Mouse (Mus musculus): ENCODE measurements around the gene Gm37240. TPM values are rescaled to one million over a fixed set of nuclear protein-coding genes. Genes with fewer than 3 reads are reported as not detected.

Gm37240 gene
- total RNA-seq, 1 experiment from 2014 or later, result 4.2 TPM

GRCm38 (mm10) chr3:85339269-85339820 lies 548.0 kb downstream of the Gm37240 start:
- DNase-seq, result peak; percentile 23

GRCm38 (mm10) chr3:85338755-85339095 lies 548.6 kb downstream of the Gm37240 start:
- no peak for DNase-seq

- DNase-seq, result no peak
Measured at GRCm38 (mm10) chr3:85337881-85338754, 549.2 kb downstream of the Gm37240 start.

- DNase-seq, result no peak
Measured at GRCm38 (mm10) chr3:85335517-85335916, 551.8 kb downstream of the Gm37240 start.

- no peak for DNase-seq
Measured at GRCm38 (mm10) chr3:85332276-85332675, 555.0 kb downstream of the Gm37240 start.

GRCm38 (mm10) chr3:85318256-85318655 lies 569.1 kb downstream of the Gm37240 start:
- DNase-seq, result no peak

- no peak for DNase-seq
Measured at GRCm38 (mm10) chr3:85317306-85317705, 570.0 kb downstream of the Gm37240 start.

GRCm38 (mm10) chr3:85314961-85315360 lies 572.4 kb downstream of the Gm37240 start:
- no peak for DNase-seq

GRCm38 (mm10) chr3:85313646-85314255 lies 573.6 kb downstream of the Gm37240 start:
- no peak for DNase-seq

- DNase-seq, result no peak
Measured at GRCm38 (mm10) chr3:85311176-85311575, 576.1 kb downstream of the Gm37240 start.

GRCm38 (mm10) chr3:85310401-85310989 lies 576.8 kb downstream of the Gm37240 start:
- DNase-seq, result no peak

GRCm38 (mm10) chr3:85309168-85309567 lies 578.1 kb downstream of the Gm37240 start:
- DNase-seq, result no peak

GRCm38 (mm10) chr3:85308706-85309105 lies 578.6 kb downstream of the Gm37240 start:
- DNase-seq, result no peak

- no peak for DNase-seq
Measured at GRCm38 (mm10) chr3:85301851-85302250, 585.5 kb downstream of the Gm37240 start.

- peak; percentile 32 for DNase-seq
Measured at GRCm38 (mm10) chr3:85301336-85301735, 586.0 kb downstream of the Gm37240 start.

- no peak for DNase-seq
Measured at GRCm38 (mm10) chr3:85299649-85300550, 587.4 kb downstream of the Gm37240 start.

- no peak for DNase-seq
Measured at GRCm38 (mm10) chr3:85295229-85295628, 592.1 kb downstream of the Gm37240 start.

- no peak for DNase-seq
Measured at GRCm38 (mm10) chr3:85287627-85288026, 599.7 kb downstream of the Gm37240 start.

GRCm38 (mm10) chr3:85284483-85284882 lies 602.8 kb downstream of the Gm37240 start:
- no peak for DNase-seq

- DNase-seq, result no peak
Measured at GRCm38 (mm10) chr3:85282816-85283215, 604.5 kb downstream of the Gm37240 start.

- DNase-seq, result peak; percentile 45
Measured at GRCm38 (mm10) chr3:85275075-85275474, 612.2 kb downstream of the Gm37240 start.

GRCm38 (mm10) chr3:85271491-85271890 lies 615.8 kb downstream of the Gm37240 start:
- DNase-seq, result no peak

All from adrenal gland, postnatal 14 days (tissue).